Mouse (Mus musculus) spleen, adult 2 months (tissue): ENCODE measurements at regions not wholly inside any gene's neighbourhood (a gene's known extent, or its start where the extent isn't known, plus 50 kb on each side); places are given as distances from the start of the nearest gene placed in this dataset.

Source experiments
- CTCF ChIP-seq: fragments of 200-500 bp; IDR thresholded peaks from 2 replicates; pipeline ENCODE4 v1.5.1; 2011; ENCODE audit warnings: mild to moderate bottlenecking, inconsistent platforms; ENCODE audit not compliant: insufficient read depth, insufficient read length, insufficient replicate concordance; ENCODE audit errors: extremely low read depth
- POLR2A ChIP-seq: fragments of 200-500 bp; IDR thresholded peaks from 2 replicates; pipeline ENCODE4 v1.6.1; 2011; ENCODE audit warnings: low read depth, low read length, inconsistent platforms

GRCm38 (mm10) chr13:31374006-31374405, 181.9 kb upstream of the Foxq1 start:
- TF ChIP-seq POLR2A = no peak
- TF ChIP-seq CTCF = no peak
